Mouse (Mus musculus) C2C12 (cell line): Measurements from ENCODE around the gene Cd79a.

Experiments
- CTCF ChIP-seq: IDR thresholded peaks from one replicate; pipeline ENCODE4 v1.5.1; 2011; ENCODE audit not compliant: control insufficient read depth, insufficient read depth, insufficient read length
- MAX ChIP-seq: IDR thresholded peaks from one replicate; pipeline ENCODE4 v1.6.1; 2011; ENCODE audit warnings: mild to moderate bottlenecking, control low read depth

GRCm38 (mm10) chr7:24853233-24853563, 44.0 kb upstream of the Cd79a start:
- TF ChIP-seq CTCF (no peak), MAX (no peak)
